Mouse (Mus musculus) embryonic fibroblast, embryonic 13.5 days (primary cell): ENCODE measurements around the gene Gcnt2. TPM values are rescaled to one million over a fixed set of nuclear protein-coding genes. Genes with fewer than 3 reads are reported as not detected.

Experiments used
- H3K27ac ChIP-seq: 2 replicates; pipeline ENCODE4 v1.5.1; 2012; ENCODE audit warnings: low read length, control low read depth, inconsistent platforms; ENCODE audit not compliant: insufficient read depth
- H3K4me1 ChIP-seq: 2 replicates; pipeline ENCODE4 v1.6.1; 2011; ENCODE audit warnings: low read length; ENCODE audit not compliant: control insufficient read depth, insufficient read depth
- H3K4me3 ChIP-seq: 2 replicates; pipeline ENCODE4 v1.5.1; 2011; ENCODE audit warnings: mild to moderate bottlenecking, control low read depth, low read length; ENCODE audit not compliant: insufficient read depth
- CTCF ChIP-seq: IDR thresholded peaks from 2 replicates; pipeline ENCODE4 v1.5.1; 2011; ENCODE audit warnings: mild to moderate bottlenecking, control low read depth, low read length, moderate library complexity, borderline replicate concordance; ENCODE audit not compliant: insufficient read depth
- POLR2A ChIP-seq: IDR thresholded peaks from 2 replicates; pipeline ENCODE4 v1.6.1; 2011; ENCODE audit warnings: low read depth, mild to moderate bottlenecking, control low read depth, low read length, moderate library complexity
- polyA plus RNA-seq: library from polyadenylated mRNA; stranded (reverse); fragments of >200 nt; gene quantifications from 2 replicates; pipeline ENCODE4 v1.2.4, GENCODE M21; 2011; ENCODE audit warnings: low read depth; ENCODE audit not compliant: missing spikeins, insufficient read length

The Gcnt2 gene
- 12.5 and 12.8 TPM in 2 replicates for polyA plus RNA-seq

DNA sequence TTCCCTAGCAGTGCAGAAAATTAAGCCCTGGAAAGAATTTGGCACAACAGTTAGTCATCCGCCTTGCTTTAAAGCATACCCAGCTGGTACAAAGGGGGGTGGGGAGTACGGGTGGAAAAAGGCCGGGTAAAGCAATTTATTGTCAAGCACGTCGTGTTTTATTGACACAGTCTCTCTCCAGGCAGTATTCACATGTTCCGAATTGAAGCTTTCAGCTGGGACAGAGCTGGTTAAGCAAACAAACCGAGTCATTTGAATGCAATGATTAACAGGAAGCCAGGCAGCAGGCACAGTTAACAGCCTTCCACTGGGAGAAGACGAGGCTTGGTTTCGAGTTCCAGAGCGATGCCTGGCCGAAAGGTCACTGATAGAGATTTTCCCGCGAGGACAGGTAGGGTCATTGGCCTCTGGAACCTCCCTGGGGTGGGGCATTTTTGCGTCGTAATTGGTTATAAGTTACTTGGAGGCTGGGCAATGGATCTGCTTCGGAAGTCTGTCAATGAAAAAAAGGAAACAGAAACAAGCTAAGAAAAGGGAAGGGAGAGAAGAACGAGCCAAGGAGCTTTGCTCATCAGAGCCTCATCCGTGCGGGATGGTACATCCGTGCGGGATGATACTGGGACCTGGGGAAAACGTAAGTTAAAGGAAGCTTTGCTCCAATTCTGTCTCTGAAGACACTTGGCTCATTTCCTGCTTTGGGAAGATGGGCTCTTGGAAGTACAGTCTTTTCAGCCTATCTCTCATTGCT, at the start of gene Gcnt2:
Gene Gcnt2, plus strand, starts transcription at position 103 of the 748 bp plus-strand sequence.
- TF ChIP-seq CTCF (no peak), POLR2A (peak; percentile 39; the same call in 1 of the 2 replicates)
- peak within 1 kb of the TSS; percentile 17 for H3K4me3 ChIP-seq

DNA sequence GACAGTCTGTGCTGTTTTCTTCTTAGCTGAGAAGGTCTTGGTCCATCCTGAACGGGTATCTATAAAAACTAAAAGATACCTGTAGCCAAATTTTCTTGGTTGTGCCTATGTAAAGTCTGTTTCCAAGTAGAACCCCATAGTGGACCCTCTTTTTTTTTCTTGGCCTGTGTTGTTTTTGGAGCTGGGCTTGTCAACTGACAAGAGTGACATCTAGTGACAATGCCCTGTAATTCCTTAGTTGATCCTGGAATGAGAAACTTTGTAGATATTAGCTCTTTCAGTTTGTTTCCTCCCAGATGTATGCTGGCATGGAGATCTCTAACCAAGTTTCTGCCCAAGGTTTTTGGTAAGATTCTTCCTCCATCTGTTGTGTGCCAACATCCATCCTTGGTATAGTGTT, 38.9 kb upstream of the Gcnt2 start:
- H3K4me3 ChIP-seq: no peak overlapping the region
- TF ChIP-seq POLR2A (no peak), CTCF (no peak)
- no peak overlapping the region for H3K27ac ChIP-seq
- H3K4me1 ChIP-seq: no peaks in the 10 kb centered on the region

More for the DNA sequence above, at the start of gene Gcnt2:
- Histone ChIP-seq H3K4me1 (no peaks in the 10 kb centered on the region), H3K27ac (peak within 1 kb of the TSS; percentile 83)

DNA sequence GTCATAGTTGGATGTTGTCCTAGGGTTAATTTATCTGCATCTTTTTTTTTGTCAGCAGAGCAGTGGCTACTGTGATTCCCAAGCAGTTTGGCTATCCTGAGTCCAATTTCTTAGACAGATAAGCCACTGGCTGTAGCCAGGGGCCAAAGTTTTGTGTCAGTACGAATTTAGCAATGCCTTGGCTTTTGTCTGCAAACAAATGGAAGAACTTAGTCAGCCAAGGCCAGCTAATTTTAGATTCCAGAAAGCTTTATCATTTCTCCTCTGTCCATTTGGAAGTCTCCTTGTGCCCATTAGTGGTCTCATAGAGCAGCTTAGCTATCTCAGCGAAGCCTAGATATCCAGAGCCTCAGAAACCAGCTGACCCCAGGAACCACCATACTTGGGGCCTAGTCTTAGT, 37.6 kb upstream of the Gcnt2 start:
- no peak for TF ChIP-seq CTCF
- no peak for TF ChIP-seq POLR2A
- no peaks in the 10 kb centered on the region for H3K4me1 ChIP-seq
- H3K27ac ChIP-seq: no peak overlapping the region
- H3K4me3 ChIP-seq: no peak overlapping the region

DNA sequence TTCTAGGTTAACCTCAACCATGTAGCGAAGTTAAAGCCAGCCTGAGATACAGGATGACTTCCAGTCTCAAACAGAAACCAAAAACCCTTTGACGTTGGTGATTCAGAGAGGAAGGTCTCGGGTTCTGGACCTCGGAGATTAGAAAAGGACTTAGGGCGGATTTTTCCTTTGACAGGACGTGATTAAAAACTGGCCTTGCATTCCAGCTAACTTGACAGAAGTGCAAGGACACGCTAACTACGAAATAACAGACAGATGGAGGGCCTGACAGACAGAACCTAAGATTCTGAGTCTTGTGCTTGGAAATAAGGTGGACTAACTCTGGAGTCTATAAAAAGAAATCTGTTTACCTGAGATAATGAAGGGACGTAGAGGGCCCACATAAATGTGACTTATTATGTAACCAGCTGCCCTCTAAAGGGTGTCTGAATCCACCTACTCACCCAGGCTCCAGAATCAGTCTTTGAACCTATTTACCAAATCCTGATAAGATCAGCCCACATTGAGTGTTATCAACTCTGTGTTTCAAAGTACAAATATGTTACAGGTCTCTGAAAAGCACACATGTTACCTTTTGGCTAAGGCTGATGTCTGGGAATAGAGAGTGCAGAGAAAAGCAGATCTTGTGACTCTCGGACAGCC, 18.3 kb upstream of the Gcnt2 start:
- Histone ChIP-seq H3K4me3 (no peak overlapping the region), H3K27ac (no peak overlapping the region), H3K4me1 (no peaks in the 10 kb centered on the region)
- TF ChIP-seq CTCF: no peak

DNA sequence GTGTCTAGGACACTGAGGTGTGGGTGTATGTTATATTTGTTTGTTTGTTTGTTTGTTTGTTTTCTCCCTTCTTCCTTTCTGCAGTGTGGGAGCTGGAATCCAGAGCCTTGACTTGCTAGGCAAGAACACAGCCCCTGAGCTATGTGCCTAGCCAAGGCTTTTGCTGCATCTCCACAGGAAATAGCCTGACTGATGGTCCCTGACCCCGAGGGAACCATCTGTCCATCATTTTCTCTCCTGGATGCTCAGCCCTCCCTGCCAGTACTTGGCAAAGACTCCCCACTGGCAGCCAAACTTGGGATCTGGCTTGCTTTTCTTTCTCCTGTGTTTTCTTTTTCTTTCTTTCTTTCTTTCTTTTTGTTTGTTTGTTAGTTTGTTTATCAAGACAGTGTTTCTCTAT, 17.4 kb upstream of the Gcnt2 start:
- Histone ChIP-seq H3K27ac (no peak overlapping the region), H3K4me3 (no peak overlapping the region), H3K4me1 (no peaks in the 10 kb centered on the region)
- TF ChIP-seq POLR2A: no peak
- TF ChIP-seq CTCF: no peak

DNA sequence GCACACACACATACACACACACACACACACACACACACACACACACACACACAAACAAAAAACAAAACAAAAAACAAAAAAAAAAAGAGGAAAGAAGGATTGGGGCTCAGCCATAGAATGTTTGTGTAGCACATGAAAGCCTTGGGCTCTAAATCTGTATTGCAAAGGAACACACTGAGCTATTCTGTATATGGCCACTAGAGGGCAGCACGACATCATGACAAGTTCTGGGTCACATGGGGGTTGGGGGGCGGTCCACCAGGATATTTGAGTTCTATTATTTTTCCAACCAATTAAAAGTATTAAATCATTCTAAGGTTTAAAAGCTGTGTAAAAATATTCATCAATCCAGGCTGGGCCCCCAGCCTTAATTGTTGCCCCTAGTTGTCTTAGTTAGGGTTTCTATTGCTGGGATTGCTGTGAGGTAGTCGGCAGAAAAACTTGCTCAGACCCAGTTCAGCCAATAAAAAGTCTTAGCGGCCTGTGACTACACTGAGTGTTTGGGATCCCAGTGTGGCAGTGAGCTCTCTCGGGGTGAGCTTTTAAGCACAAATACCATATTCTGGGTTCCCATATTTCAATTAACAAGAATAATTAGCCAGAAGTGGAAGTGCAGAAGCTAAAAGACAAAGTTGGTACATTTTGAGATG, 16.0 kb upstream of the Gcnt2 start:
- Histone ChIP-seq H3K4me3 (no peak overlapping the region), H3K4me1 (no peaks in the 10 kb centered on the region), H3K27ac (no peak overlapping the region)
- TF ChIP-seq POLR2A: no peak
- peak; percentile 31; the same call in 1 of the 2 replicates for TF ChIP-seq CTCF

DNA sequence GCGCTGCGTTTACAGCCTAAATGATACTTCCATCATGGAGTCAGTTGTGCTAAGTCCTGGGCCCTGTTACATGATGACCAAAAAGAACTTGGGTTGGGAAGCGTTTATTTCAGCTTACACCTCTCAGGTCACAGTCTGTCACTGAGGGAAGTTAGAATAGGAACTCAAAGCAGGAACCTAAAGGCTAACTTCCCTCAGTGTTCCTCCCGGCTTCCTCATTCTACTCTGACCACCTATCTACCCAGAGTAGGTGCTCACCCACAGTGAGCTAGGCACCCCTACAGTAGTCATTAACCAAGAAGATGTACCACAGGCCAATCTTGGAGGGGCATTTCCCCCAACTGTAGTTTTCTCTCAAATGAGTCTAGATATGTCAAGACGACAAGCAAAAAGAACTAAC, 15.4 kb upstream of the Gcnt2 start:
- Histone ChIP-seq H3K4me3 (no peak overlapping the region), H3K27ac (no peak overlapping the region), H3K4me1 (no peaks in the 10 kb centered on the region)
- TF ChIP-seq POLR2A (no peak), CTCF (no peak)

DNA sequence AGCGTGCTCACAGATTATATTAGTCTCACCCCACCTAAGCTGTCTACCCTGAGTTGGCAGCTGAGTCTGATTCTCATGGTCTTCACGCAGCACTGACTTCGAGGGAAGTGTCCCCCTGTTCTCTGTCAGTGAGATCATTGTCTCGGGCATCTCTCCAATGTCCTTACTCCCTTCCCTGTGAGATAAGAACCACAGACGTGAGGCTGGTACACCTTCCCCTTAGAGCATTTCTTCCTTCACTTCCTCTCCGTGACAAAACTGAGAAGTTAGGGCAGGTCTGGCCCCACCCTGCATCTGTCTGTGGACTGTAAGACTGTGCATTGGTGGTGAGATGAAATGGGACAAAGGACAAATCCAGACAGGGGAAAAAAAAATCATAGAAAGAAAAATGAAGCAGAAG, 13.6 kb upstream of the Gcnt2 start:
- Histone ChIP-seq H3K4me3 (no peak overlapping the region), H3K27ac (no peak overlapping the region), H3K4me1 (no peaks in the 10 kb centered on the region)
- TF ChIP-seq CTCF: no peak
- no peak for TF ChIP-seq POLR2A

DNA sequence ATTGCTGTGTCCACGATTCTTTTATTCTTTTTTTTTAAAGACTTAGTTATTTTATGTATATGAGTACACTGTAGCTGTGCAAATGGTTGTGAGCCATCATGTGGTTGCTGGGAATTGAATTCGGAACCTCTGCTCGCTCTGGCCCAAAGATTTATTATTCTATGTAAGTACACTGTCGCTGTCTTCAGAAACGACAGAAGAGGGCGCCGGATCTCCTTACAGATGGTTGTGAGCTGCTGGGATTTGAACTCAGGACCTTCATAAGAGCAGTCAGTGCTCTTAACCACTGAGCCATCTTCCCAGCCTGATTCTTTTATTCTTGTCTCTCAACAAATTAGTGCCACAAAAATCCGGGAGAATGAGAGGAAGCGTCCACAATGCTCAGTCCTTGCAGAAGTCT, 13.2 kb upstream of the Gcnt2 start:
- Histone ChIP-seq H3K4me3 (no peak overlapping the region), H3K27ac (no peak overlapping the region), H3K4me1 (no peaks in the 10 kb centered on the region)
- no peak for TF ChIP-seq POLR2A
- TF ChIP-seq CTCF: no peak

DNA sequence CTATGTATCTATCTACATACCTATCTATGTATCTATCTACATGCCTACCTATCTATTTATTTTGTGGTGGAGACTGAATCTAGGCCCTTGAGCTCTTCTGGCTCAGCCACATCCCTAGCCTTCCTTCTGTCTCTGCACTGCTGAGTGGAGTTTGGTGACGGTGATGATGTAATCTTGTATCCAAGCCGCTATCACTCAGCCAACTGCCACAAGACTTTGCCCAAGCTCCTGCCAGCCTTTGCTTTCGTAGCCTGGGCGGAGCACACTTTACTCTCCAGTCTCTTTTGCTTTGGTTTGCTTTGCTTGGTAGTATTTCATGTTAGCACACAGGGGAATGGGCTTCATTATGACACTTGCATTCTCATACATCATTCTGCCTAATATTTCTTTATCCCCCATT, 11.7 kb upstream of the Gcnt2 start:
- Histone ChIP-seq H3K27ac (no peak overlapping the region), H3K4me3 (no peak overlapping the region), H3K4me1 (no peaks in the 10 kb centered on the region)
- TF ChIP-seq CTCF: no peak
- no peak for TF ChIP-seq POLR2A
